Mouse (Mus musculus) midbrain, postnatal 0 days (tissue): ENCODE data around the gene Apol7a. TPM values are rescaled to one million over a fixed set of nuclear protein-coding genes. Genes with fewer than 3 reads are reported as not detected.

Experiments
- ATAC-seq: fragments of 200-750 bp; cut with Nextera tagmentation; 2 replicates; pipeline ENCODE4 v1.8.0; 2017; ENCODE audit warnings: moderate number of reproducible peaks, mild to moderate bottlenecking, moderate TSS enrichment, moderate library complexity; ENCODE audit not compliant: low FRiP score
- DNase-seq: peaks from one replicate; pipeline ENCODE4 v3.0.0-alpha.2; 2015; ENCODE audit warnings: low spot score
- H3K27ac ChIP-seq: fragments of 300-500 bp; sonication (generic); 2 replicates; pipeline ENCODE4 v1.5.1; 2014; ENCODE audit warnings: low read depth, mild to moderate bottlenecking, low read length, mixed read lengths
- H3K27me3 ChIP-seq: fragments of 300-500 bp; sonication (generic); 2 replicates; pipeline ENCODE4 v1.6.1; 2014; ENCODE audit warnings: low read length, control low read depth, mixed read lengths; ENCODE audit not compliant: insufficient read depth
- H3K36me3 ChIP-seq: fragments of 300-500 bp; sonication (generic); 2 replicates; pipeline ENCODE4 v1.6.1; 2014; ENCODE audit warnings: low read length, control low read depth, mixed read lengths; ENCODE audit not compliant: insufficient read depth
- H3K4me1 ChIP-seq: fragments of 300-500 bp; sonication (generic); 2 replicates; pipeline ENCODE4 v1.6.1; 2014; ENCODE audit warnings: mild to moderate bottlenecking, control low read depth, antibody characterized with exemption, low read length, mixed read lengths; ENCODE audit not compliant: insufficient read depth
- H3K4me2 ChIP-seq: fragments of 300-500 bp; sonication (generic); 2 replicates; pipeline ENCODE4 v1.6.1; 2014; ENCODE audit warnings: low read depth, mild to moderate bottlenecking, low read length, mixed read lengths; ENCODE audit not compliant: poor library complexity, severe bottlenecking
- H3K4me3 ChIP-seq: fragments of 300-500 bp; sonication (generic); 2 replicates; pipeline ENCODE4 v1.5.1; 2014; ENCODE audit warnings: low read depth, mild to moderate bottlenecking, low read length, moderate library complexity
- H3K9ac ChIP-seq: fragments of 300-500 bp; sonication (generic); replicated peaks from 2 replicates; pipeline ENCODE4 v1.6.1; 2014; ENCODE audit warnings: mild to moderate bottlenecking, low read length, moderate library complexity, mixed read lengths; ENCODE audit not compliant: poor library complexity, severe bottlenecking
- H3K9me3 ChIP-seq: fragments of 300-500 bp; sonication (generic); 2 replicates; pipeline ENCODE4 v1.6.1; 2016; ENCODE audit warnings: low read length, control low read depth
- CTCF ChIP-seq: IDR thresholded peaks from 2 replicates; pipeline ENCODE4 v1.5.1; 2016; ENCODE audit warnings: antibody characterized with exemption, mild to moderate bottlenecking
- WGBS: fragments of 180-500 bp; shearing (Covaris S2); extraction: QIAGEN DNeasy Blood & Tissue Kit; methylation state at CpG from one replicate; pipeline ENCODE4 v1.1.7; 2014; 5-methylcytosine and 5-hydroxymethylcytosine counted together
- polyA plus RNA-seq: library from polyadenylated mRNA; unstranded; fragments of >200 nt; fragmentation: Nextera tagmentation; extraction: Ambion mirVana; gene quantifications from 2 replicates; pipeline ENCODE4 v1.2.1, GENCODE M21; 2015
- total RNA-seq: library from RNA; depleted of rRNA; stranded (reverse); fragments of >200 nt; gene quantifications from 2 replicates; pipeline ENCODE4 v1.2.3, GENCODE M21; 2014

Apol7a gene
- total and polyA plus RNA-seq, 2 experiments from 2014 or later, result not detected

- Histone ChIP-seq H3K36me3 (no peaks in the 10 kb centered on the region), H3K27me3 (no peaks in the 10 kb centered on the region), H3K9ac (no peak overlapping the region), H3K4me2 (no peak overlapping the region), H3K4me1 (peaks cover 3% of the 10 kb centered on the region; the same call in 1 of the 2 replicates), H3K9me3 (no peaks in the 10 kb centered on the region), H3K4me3 (no peak overlapping the region), H3K27ac (peak overlapping the region; percentile 57; the same call in 1 of the 2 replicates)
- ATAC-seq, result no peak
- WGBS, result 42% methylated on average over 8 of the region's 8 CpGs
- no peak for DNase-seq
- TF ChIP-seq CTCF, result no peak
Observed at GRCm38 (mm10) chr15:77367504-77367903, 31.4 kb downstream of the Apol7a start.

- Histone ChIP-seq H3K27ac (peak overlapping the region; percentile 60), H3K9me3 (no peaks in the 10 kb centered on the region), H3K4me1 (peaks cover 3% of the 10 kb centered on the region; the same call in 1 of the 2 replicates), H3K27me3 (no peaks in the 10 kb centered on the region), H3K4me3 (peak overlapping the region; percentile 25; the same call in 1 of the 2 replicates), H3K4me2 (peak overlapping the region; percentile 46), H3K9ac (peak overlapping the region; percentile 57), H3K36me3 (no peaks in the 10 kb centered on the region)
- ATAC-seq (peak; percentile 66), DNase-seq (peak; percentile 97)
- WGBS, result under 1% methylated on average over 26 of the region's 26 CpGs
- peak; percentile 78 for TF ChIP-seq CTCF
Observed at GRCm38 (mm10) chr15:77366706-77367484, 32.0 kb downstream of the Apol7a start.

GRCm38 (mm10) chr15:77365700-77366570 is 33.0 kb downstream of the Apol7a start:
- TF ChIP-seq CTCF, result no peak
- H3K36me3 ChIP-seq, result no peaks in the 10 kb centered on the region
- peaks cover 3% of the 10 kb centered on the region; the same call in 1 of the 2 replicates for H3K4me1 ChIP-seq
- no peak overlapping the region for H3K9ac ChIP-seq
- H3K4me3 ChIP-seq, result no peak overlapping the region
- WGBS, result 51% methylated on average over 9 of the region's 9 CpGs
- H3K27me3 ChIP-seq, result no peaks in the 10 kb centered on the region
- no peaks in the 10 kb centered on the region for H3K9me3 ChIP-seq
- no peak for ATAC-seq
- H3K27ac ChIP-seq, result peak overlapping the region; percentile 51
- H3K4me2 ChIP-seq, result peak overlapping the region; percentile 46; the same call in 1 of the 2 replicates
- no peak for DNase-seq

GRCm38 (mm10) chr15:77364026-77364425 is 34.9 kb downstream of the Apol7a start:
- no peak overlapping the region for H3K4me3 ChIP-seq
- no peaks in the 10 kb centered on the region for H3K27me3 ChIP-seq
- H3K27ac ChIP-seq, result no peak overlapping the region
- DNase-seq, result no peak
- peaks cover 5% of the 10 kb centered on the region; the same call in 1 of the 2 replicates for H3K4me1 ChIP-seq
- 54% methylated on average over 3 of the region's 3 CpGs for WGBS
- H3K4me2 ChIP-seq, result no peak overlapping the region
- ATAC-seq, result no peak
- no peak for TF ChIP-seq CTCF
- no peaks in the 10 kb centered on the region for H3K9me3 ChIP-seq
- no peaks in the 10 kb centered on the region for H3K36me3 ChIP-seq
- no peak overlapping the region for H3K9ac ChIP-seq

GRCm38 (mm10) chr15:77363578-77363977 is 35.3 kb downstream of the Apol7a start:
- no peaks in the 10 kb centered on the region for H3K36me3 ChIP-seq
- ATAC-seq (no peak), DNase-seq (no peak)
- no peak overlapping the region for H3K4me2 ChIP-seq
- no peak overlapping the region for H3K9ac ChIP-seq
- H3K4me1 ChIP-seq, result peaks cover 8% of the 10 kb centered on the region; the same call in 1 of the 2 replicates
- H3K27me3 ChIP-seq, result no peaks in the 10 kb centered on the region
- TF ChIP-seq CTCF, result no peak
- no peak overlapping the region for H3K27ac ChIP-seq
- no peaks in the 10 kb centered on the region for H3K9me3 ChIP-seq
- 8% methylated on average over 6 of the region's 6 CpGs for WGBS
- H3K4me3 ChIP-seq, result no peak overlapping the region
